In genomic region chr4:41552529-41552928, GRCm38 (mm10) we compare ENCODE assay signal across 9 mouse cellular contexts. TPM values are rescaled to one million over a fixed set of nuclear protein-coding genes. Genes with fewer than 3 reads are reported as not detected.
A peak's percentile ranks its signal among the peaks of the same experiment; 100 is the strongest.
DNase-seq lines count a peak whose midpoint lies in the region; ATAC-seq and TF ChIP-seq lines count a peak whose summit lies in the region.
"Had no signal": no experiment of that assay in that cellular context is flagged by ENCODE, and none has a peak within 500 bp of the region (broad histone marks: within the 10 kb centered on the region; RNA-seq: fewer than 3 reads in every experiment).

No protein-coding gene starts in this region.

- H3K9ac ChIP-seq in heart, embryonic 11.5 days (ENCODE audit: low read depth, low read length): no peak overlapping the region
- no peak overlapping the region for H3K9ac ChIP-seq in forebrain, embryonic 16.5 days (replicated peaks; ENCODE audit: low read depth, low read length)
- H3K9ac ChIP-seq in hindbrain, embryonic 16.5 days (ENCODE audit: low read depth, low read length): no peak overlapping the region

- no peak overlapping the region for H3K4me2 ChIP-seq in heart, embryonic 11.5 days
- no peak overlapping the region for H3K4me2 ChIP-seq in forebrain, embryonic 16.5 days (ENCODE audit: low read length)
- H3K4me2 ChIP-seq in hindbrain, embryonic 16.5 days (ENCODE audit: low read length): no peak overlapping the region

- peaks cover 5% of the 10 kb centered on the region for H3K4me1 ChIP-seq in heart, embryonic 11.5 days (ENCODE audit: control insufficient read depth, insufficient read depth, low read length)
- peaks cover 35% of the 10 kb centered on the region for H3K4me1 ChIP-seq in bone marrow macrophage, adult 2 months (ENCODE audit: control insufficient read depth, insufficient read depth, low read length)
- peaks cover 20% of the 10 kb centered on the region for H3K4me1 ChIP-seq in forebrain, embryonic 16.5 days (replicated peaks; ENCODE audit: control insufficient read depth, insufficient read depth, low read length)
- peaks cover 14% of the 10 kb centered on the region for H3K4me1 ChIP-seq in hindbrain, embryonic 16.5 days (ENCODE audit: control insufficient read depth, insufficient read depth, low read depth, low read length)

- no peaks in the 10 kb centered on the region for H3K36me3 ChIP-seq in heart, embryonic 11.5 days (ENCODE audit: control insufficient read depth, insufficient read depth, low read length)
- no peaks in the 10 kb centered on the region for H3K36me3 ChIP-seq in forebrain, embryonic 16.5 days (ENCODE audit: control insufficient read depth, insufficient read depth)
- no peaks in the 10 kb centered on the region for H3K36me3 ChIP-seq in hindbrain, embryonic 16.5 days (ENCODE audit: control insufficient read depth, insufficient read depth, low read length)

- intact Hi-C loops in left cerebral cortex, postnatal 14 days (cut with DNase I): loop anchor here (5.0 kb wide), 1 partner anchor 100 kb away; no protein-coding TSS in a partner anchor

- no peak overlapping the region for H3K4me3 ChIP-seq in heart, embryonic 11.5 days (ENCODE audit: low read depth, low read length)
- H3K4me3 ChIP-seq in bone marrow macrophage, adult 2 months (ENCODE audit: insufficient read depth, low read length): no peak overlapping the region
- H3K4me3 ChIP-seq in forebrain, embryonic 16.5 days (replicated peaks; ENCODE audit: low read length): no peak overlapping the region
- H3K4me3 ChIP-seq in hindbrain, embryonic 16.5 days (ENCODE audit: low read length): no peak overlapping the region

- TF ChIP-seq CTCF in bone marrow macrophage, adult 2 months (IDR thresholded peaks at IDR 0.05; ENCODE audit: low read depth, low read length): peak; percentile 96

- TF ChIP-seq POLR2A in bone marrow macrophage, adult 2 months (IDR thresholded peaks at IDR 0.05; ENCODE audit: borderline replicate concordance, low read depth, low read length): no peak

- ATAC-seq in heart, embryonic 11.5 days (replicated peaks; ENCODE audit: insufficient number of reproducible peaks, low FRiP score, low TSS enrichment): no peak
- ATAC-seq in forebrain, embryonic 16.5 days: 0 out of 2 replicates have a peak, but pooled peaks have one; percentile 48
- peak; percentile 28 for ATAC-seq in hindbrain, embryonic 16.5 days

- no peaks in the 10 kb centered on the region for H3K9me3 ChIP-seq in heart, embryonic 11.5 days (replicated peaks; ENCODE audit: control insufficient read depth, low read length)
- H3K9me3 ChIP-seq in forebrain, embryonic 16.5 days (ENCODE audit: control insufficient read depth, low read length): no peaks in the 10 kb centered on the region
- H3K9me3 ChIP-seq in hindbrain, embryonic 16.5 days (ENCODE audit: control insufficient read depth, low read length): no peaks in the 10 kb centered on the region

- H3K27me3 ChIP-seq in heart, embryonic 11.5 days (ENCODE audit: control insufficient read depth, insufficient read depth, low read length): no peaks in the 10 kb centered on the region
- H3K27me3 ChIP-seq in forebrain, embryonic 16.5 days (replicated peaks; ENCODE audit: control insufficient read depth, insufficient read depth, low read length): no peaks in the 10 kb centered on the region
- H3K27me3 ChIP-seq in hindbrain, embryonic 16.5 days (replicated peaks; ENCODE audit: control insufficient read depth, insufficient read depth, low read length): no peaks in the 10 kb centered on the region

- 30% methylated on average over 6 of the region's 6 CpGs for WGBS in heart, embryonic 11.5 days (ENCODE audit: insufficient replicate concordance)
- 39% methylated on average over 6 of the region's 6 CpGs for WGBS in forebrain, embryonic 16.5 days
- WGBS in hindbrain, embryonic 16.5 days: 49% methylated on average over 6 of the region's 6 CpGs

- peak; percentile 73 to 89 for DNase-seq in heart, adult 18-20 months
- DNase-seq in left cerebral cortex, postnatal 14 days (ENCODE audit: low spot score in 2 of 2): peak; percentile 73 to 83
- DNase-seq in natural killer cell, adult 2 months (ENCODE audit: low spot score in 2 of 2): peak; percentile 38 to 73
- DNase-seq in spleen, postnatal 36 days (ENCODE audit: low spot score in 2 of 2): peak; percentile 53 to 54

- H3K27ac ChIP-seq in heart, embryonic 11.5 days (ENCODE audit: low read depth, low read length): no peak overlapping the region
- H3K27ac ChIP-seq in bone marrow macrophage, adult 2 months (ENCODE audit: insufficient read depth, low read depth, low read length): no peak overlapping the region
- no peak overlapping the region for H3K27ac ChIP-seq in forebrain, embryonic 16.5 days (ENCODE audit: low read length)
- no peak overlapping the region for H3K27ac ChIP-seq in hindbrain, embryonic 16.5 days (ENCODE audit: low read depth, low read length)
- H3K27ac ChIP-seq: macrophage had no signal

RNA-seq across cellular contexts. Expression of gene Fam219a, which starts 16.8 kb away (rescaled TPM):
- total RNA-seq in heart, adult 18-20 months (2021): 10 to 100 TPM; 11.3 to 12.8 TPM
- polyA plus RNA-seq in heart, embryonic 11.5 days (2014; fragmentation: Nextera tagmentation; extraction: Ambion mirVana): 1.5 and 1.8 TPM in 2 replicates
- polyA plus RNA-seq in bone marrow macrophage, adult 2 months (2012; ENCODE audit: insufficient read depth, insufficient read length, missing spikeins): 35.2 and 35.6 TPM in 2 replicates
- 13.7 and 14.2 TPM in 2 replicates for polyA plus RNA-seq in forebrain, embryonic 16.5 days (2015; fragmentation: Nextera tagmentation; extraction: Ambion mirVana)
- polyA plus RNA-seq in hindbrain, embryonic 16.5 days (2015; fragmentation: Nextera tagmentation; extraction: Ambion mirVana): 14.2 and 14.8 TPM in 2 replicates
- 100 to 1,000 TPM; 204 to 210 TPM for total RNA-seq in left cerebral cortex, postnatal 14 days (2021)

RNA-seq across cellular contexts. Expression of gene Dnaic1, which starts 17.0 kb away (rescaled TPM):
- 1 to 10 TPM; 2.7 to 3.8 TPM for total RNA-seq in heart, adult 18-20 months (2021)
- 1.2 TPM in 2 replicates for polyA plus RNA-seq in heart, embryonic 11.5 days (2014; fragmentation: Nextera tagmentation; extraction: Ambion mirVana)
- not detected in 2 replicates for polyA plus RNA-seq in bone marrow macrophage, adult 2 months (2012; ENCODE audit: insufficient read depth, insufficient read length, missing spikeins)
- 1.2 and 1.7 TPM in 2 replicates for polyA plus RNA-seq in forebrain, embryonic 16.5 days (2015; fragmentation: Nextera tagmentation; extraction: Ambion mirVana)
- 2.4 and 3.3 TPM in 2 replicates for polyA plus RNA-seq in hindbrain, embryonic 16.5 days (2015; fragmentation: Nextera tagmentation; extraction: Ambion mirVana)
- total RNA-seq in left cerebral cortex, postnatal 14 days (2021): 1 to 10 TPM; 5.6 to 8.6 TPM

RNA-seq across cellular contexts. Expression of gene 1110017D15Rik, which starts 35.4 kb away (rescaled TPM):
- under 1 TPM in 1 of 2 experiments, not detected in 1; 0.87 TPM for total RNA-seq in heart, adult 18-20 months (2021)
- not detected in 2 replicates for polyA plus RNA-seq in heart, embryonic 11.5 days (2014; fragmentation: Nextera tagmentation; extraction: Ambion mirVana)
- 4.6 TPM in 1 of 2 replicates, not detected in the other for polyA plus RNA-seq in bone marrow macrophage, adult 2 months (2012; ENCODE audit: insufficient read depth, insufficient read length, missing spikeins)
- 8.8 and 11.1 TPM in 2 replicates for polyA plus RNA-seq in forebrain, embryonic 16.5 days (2015; fragmentation: Nextera tagmentation; extraction: Ambion mirVana)
- 17.9 and 21.7 TPM in 2 replicates for polyA plus RNA-seq in hindbrain, embryonic 16.5 days (2015; fragmentation: Nextera tagmentation; extraction: Ambion mirVana)
- total RNA-seq in left cerebral cortex, postnatal 14 days (2021): 1 to 10 TPM; 8.7 TPM

RNA-seq across cellular contexts. Expression of gene AI464131, which starts 49.7 kb away (rescaled TPM):
- 10 to 100 TPM; 12.0 to 13.2 TPM for total RNA-seq in heart, adult 18-20 months (2021)
- polyA plus RNA-seq in heart, embryonic 11.5 days (2014; fragmentation: Nextera tagmentation; extraction: Ambion mirVana): 2.9 and 3.2 TPM in 2 replicates
- polyA plus RNA-seq in bone marrow macrophage, adult 2 months (2012; ENCODE audit: insufficient read depth, insufficient read length, missing spikeins): 0.39 and 0.69 TPM in 2 replicates
- polyA plus RNA-seq in forebrain, embryonic 16.5 days (2015; fragmentation: Nextera tagmentation; extraction: Ambion mirVana): 2.8 and 3.4 TPM in 2 replicates
- polyA plus RNA-seq in hindbrain, embryonic 16.5 days (2015; fragmentation: Nextera tagmentation; extraction: Ambion mirVana): 18.4 and 19.5 TPM in 2 replicates
- total RNA-seq in left cerebral cortex, postnatal 14 days (2021): 10 to 100 TPM; 42.6 to 44.7 TPM
